Mouse (Mus musculus): Measurements from ENCODE around the gene Creg2. TPM values are rescaled to one million over a fixed set of nuclear protein-coding genes. Genes with fewer than 3 reads are reported as not detected.
"Not testable (repeated sequence)": the region's sequence is repeated elsewhere in the genome, so short reads cannot be mapped to it uniquely, and the experiment has no call there.

Creg2 gene
- polyA plus RNA-seq, 1 experiment: 0.10 TPM

DNA sequence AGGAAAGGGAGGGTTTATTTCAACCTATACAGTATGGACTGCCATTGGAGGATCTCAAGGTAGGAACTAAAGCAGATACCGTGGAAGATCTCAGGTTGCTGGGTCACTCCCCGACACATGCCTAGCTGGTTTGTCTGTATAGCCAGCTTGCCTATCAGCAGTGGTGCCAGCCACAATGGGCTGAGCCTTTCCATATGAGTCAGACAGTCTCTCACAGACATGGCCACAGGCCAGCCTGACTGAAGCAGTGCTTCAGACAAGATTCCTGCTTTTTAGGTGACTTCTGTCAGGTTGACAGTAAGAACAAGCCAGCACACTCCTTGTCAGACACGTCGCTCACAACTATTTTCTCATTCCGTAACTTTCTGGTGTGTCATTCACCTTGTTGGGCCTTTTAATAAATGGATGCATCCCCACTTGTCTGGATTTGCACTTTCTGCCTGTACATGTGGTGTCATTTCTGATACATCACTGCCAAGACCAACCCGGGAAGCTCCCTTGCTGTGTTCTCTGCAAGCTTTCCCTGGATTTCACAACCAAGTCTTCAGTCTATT, 5.8 kb upstream of the Creg2 start:
- WGBS: 77% methylated on average over 6 of the region's 6 CpGs

GRCm38 (mm10) chr1:39654901-39655300, 3.6 kb upstream of the Creg2 start:
- not testable (repeated sequence) for DNase-seq (ENCODE audit: low read depth, low spot score)
- WGBS: 85% methylated on average over 18 of the region's 18 CpGs

More for the DNA sequence above, 5.8 kb upstream of the Creg2 start:
- no peak for DNase-seq (ENCODE audit: low read depth, low spot score)

- no peak for DNase-seq (ENCODE audit: low read depth, low spot score)
- 67% methylated on average over 4 of the region's 4 CpGs for WGBS
These were observed 1.8 kb upstream of the Creg2 start for GRCm38 (mm10) chr1:39653028-39653427.

DNA sequence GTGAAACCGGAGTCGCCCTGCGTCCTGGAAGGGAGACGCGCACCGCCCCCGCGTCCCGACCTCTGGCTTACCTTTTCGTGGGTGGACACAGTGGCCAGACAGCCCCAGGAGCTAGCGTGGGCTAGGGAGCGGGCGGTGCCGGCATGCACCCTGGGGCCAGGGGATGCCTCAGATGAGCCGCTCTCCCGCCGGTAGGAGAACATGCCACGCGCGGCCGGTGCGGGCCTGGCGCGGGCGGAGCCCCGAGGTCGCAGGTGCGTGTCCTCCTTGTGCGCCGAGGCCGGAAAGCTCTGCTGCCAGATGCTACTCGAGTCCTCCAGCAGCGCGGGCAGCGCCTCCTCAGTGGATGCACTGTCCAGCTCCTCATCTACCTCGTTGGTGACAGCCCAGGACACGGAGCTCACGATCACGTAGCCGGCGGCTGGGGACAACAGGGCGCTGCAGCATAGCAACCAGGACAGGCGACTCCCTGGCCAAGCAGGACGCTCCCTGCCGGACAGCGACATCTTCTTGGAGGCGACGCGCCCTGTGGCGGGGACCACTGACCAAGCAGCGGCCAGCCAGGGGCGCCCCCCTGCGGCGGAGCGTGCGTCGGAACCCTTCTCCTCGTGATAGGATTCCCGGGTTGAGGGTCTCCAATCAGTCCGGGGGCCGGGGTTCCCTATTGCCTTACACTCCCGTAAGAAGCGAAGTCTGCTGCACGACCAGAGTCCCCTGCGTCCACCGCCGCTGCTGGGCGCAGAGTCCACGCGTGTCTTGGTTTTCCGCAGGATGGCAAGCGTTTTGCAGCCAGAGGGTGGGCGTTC, 636 bp downstream of the Creg2 start:
- DNase-seq (ENCODE audit: low read depth, low spot score): no peak
- WGBS: 2% methylated on average over 73 of the region's 73 CpGs

DNA sequence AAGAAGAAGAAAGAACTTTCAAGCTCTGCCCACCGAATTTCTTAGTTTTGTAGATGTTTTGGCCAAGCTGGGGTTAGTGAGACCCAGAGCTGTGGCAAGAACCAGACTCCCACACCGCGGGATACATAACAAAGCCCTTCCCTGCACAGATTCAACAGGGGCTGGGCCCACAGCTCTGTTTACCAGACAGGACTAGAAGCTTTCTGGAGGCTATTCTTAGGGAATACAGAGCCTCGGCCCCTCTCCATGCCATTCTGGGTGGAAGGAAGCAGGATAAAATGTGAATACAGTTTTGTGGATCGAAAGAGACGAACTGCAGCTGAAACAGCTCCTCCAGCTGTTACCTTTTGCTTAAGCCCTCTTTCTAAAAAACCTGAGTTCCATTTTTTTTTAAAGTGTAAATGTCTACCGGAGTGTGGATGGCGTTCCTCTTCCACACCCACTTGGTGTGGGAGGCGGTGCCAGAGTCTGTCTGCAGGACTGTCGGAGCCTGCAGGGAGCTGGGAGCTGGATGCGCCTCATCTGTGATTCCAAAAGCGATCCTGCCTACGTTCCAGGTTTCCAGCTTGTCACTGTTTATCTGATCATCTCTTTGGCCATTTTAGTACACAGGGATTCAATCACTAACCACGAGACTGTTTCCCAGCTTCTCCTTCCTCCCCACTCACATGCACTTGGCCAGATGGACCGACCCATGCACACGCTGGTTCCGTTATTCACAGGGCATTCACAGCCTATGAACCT, 1.4 kb downstream of the Creg2 start:
- 16% methylated on average over 17 of the region's 17 CpGs for WGBS
- DNase-seq (ENCODE audit: low read depth, low spot score): no peak

DNA sequence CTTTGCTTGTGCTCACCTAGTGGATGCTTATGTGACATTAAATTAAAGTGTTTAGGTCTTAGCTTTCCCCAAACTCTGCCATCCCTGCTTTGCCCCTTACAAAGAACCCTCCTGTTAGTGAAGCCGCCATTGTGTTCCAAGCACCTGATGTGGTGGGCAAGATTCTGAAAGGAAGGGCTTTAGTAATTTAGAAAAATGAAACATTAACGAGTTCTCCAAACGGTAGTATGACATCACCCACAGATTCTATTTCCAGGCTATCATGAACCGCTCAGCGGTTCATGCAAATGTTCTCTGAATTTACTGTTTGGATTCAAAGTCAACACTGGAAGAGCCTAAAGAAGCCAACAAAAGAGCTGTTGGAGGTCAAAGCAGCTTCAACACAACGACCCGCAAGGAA, 2.7 kb downstream of the Creg2 start:
- 74% methylated on average over 7 of the region's 7 CpGs for WGBS
- no peak for DNase-seq (ENCODE audit: low read depth, low spot score)

DNA sequence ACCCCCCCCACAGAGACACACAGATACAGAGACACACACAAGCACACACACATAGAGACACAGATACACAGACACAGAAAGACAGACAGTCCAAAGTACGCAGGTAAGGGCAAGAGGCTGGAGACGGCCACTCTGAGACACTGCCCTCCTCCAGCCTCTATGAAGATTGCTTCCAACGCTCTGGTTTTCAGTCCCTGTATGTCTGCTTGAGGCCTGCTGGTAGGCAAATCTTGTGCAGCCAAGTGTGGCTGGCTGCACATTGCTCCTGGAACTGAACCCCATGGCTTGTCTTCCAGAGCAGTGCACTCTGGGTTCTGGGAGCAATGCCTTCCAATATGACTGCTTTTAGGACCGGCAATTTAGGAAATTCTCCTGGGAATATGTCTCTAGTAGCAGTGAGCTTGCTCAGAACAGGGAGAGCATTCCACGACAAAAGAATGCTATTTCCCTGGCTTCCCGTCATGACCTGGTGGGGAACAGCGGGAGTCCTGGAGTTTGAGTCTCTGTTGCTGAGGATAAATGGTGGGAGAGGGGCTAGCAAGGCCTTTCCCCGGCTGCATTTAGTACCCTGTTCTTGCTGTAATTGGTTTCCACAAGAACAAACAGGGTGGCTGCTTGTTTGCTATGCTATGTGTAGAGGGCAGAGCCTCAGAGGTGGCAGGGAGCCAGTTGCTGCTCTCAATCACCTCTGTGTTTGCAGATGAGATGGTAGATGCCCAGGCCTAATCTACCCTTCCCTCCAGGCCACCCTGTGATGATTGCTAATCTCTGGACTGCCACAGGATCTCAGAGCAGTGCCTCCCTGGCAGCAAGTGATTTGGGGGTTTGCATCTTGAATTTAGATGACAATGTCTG, 5.1 kb downstream of the Creg2 start:
- 56% methylated on average over 8 of the region's 8 CpGs for WGBS
- no peak for DNase-seq (ENCODE audit: low read depth, low spot score)

- 41% methylated on average over 1 of the region's 1 CpGs for WGBS
- DNase-seq (ENCODE audit: low read depth, low spot score): no peak
These were observed 6.9 kb downstream of the Creg2 start for GRCm38 (mm10) chr1:39644333-39644732.

DNA sequence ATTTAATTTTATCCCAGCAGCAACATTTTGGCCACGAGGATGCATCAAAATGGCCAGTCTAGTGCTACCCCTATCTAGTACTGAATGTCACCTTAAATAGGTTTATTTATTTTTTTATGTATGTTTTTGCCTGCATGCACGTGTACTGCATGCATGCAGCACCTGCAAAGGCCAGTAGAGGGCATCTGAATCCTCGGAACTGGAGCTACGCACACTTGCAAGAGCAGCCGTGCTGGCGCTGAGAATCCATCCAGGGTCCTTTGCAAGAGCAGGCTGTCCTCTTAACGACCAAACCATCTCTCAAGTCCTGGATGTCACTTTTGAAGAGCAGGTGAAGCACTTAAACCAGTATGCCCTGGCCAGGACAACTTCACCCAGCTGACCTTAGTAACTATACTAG, 9.6 kb downstream of the Creg2 start:
- no peak for DNase-seq (ENCODE audit: low read depth, low spot score)
- 86% methylated on average over 7 of the region's 7 CpGs for WGBS

DNA sequence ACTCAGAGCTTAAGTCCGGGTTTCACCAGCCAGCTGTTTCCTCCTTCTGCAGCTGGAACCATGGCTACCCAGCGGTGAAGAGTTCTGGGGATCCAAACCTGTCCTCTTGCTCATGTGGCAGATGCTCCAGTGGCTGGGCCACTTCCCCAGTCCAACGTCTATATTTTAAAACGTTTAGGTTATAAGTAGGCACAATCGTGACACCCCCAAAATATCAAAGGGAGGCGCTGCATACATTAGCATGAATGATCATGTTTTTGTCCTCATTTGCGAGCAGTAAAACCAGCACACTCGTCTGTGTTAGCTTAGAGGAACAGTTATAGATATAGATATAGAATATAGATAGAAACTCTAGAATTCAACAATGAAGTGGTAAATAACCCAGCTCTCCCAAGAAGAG, 14.1 kb downstream of the Creg2 start:
- 50% methylated on average over 8 of the region's 8 CpGs for WGBS
- DNase-seq (ENCODE audit: low read depth, low spot score): no peak

DNA sequence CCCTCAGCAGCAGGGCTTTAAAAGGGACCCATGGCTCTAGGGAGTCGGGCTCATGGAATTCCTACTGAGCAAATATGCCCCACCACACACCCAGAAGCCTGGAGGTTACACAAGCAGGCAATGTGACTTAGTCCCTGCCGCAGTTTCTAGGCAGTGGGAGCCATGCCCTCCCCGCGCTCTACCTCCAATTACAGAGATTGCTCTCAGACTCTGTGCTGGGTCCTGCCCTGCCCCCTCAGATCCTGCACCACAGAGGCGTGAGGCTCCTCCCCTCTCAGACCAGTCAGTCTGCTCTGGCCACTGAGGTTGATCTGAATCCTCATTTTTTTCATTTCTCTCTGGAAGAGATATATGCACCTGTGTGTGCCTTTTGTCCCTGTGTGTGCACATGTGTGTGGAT, 14.6 kb downstream of the Creg2 start:
- no peak for DNase-seq (ENCODE audit: low read depth, low spot score)
- 6% methylated on average over 5 of the region's 5 CpGs for WGBS

- 38% methylated on average over 5 of the region's 5 CpGs for WGBS
- DNase-seq (ENCODE audit: low read depth, low spot score): no peak
These were observed 15.1 kb downstream of the Creg2 start for GRCm38 (mm10) chr1:39636196-39636595.

DNA sequence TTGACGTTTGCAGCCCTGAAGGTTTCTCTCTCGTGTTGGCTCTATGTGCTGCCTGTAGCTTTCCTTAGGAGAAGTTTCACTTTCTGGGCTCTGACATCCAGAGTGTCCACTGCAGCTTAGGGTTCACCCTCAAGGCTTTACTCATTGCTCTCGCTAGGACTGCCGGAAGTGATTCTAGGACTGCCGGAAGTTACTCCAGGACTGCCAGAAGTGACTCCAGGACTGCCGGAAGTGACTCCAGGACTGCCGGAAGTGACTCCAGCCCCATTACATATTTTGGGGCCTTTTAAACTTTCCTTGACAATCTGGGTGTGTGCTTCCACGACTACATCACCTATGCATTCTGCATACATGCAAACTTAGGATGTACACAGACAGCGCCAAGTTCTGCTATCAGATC, 22.7 kb downstream of the Creg2 start:
- no peak for DNase-seq (ENCODE audit: low read depth, low spot score)
- WGBS: 78% methylated on average over 9 of the region's 9 CpGs

DNA sequence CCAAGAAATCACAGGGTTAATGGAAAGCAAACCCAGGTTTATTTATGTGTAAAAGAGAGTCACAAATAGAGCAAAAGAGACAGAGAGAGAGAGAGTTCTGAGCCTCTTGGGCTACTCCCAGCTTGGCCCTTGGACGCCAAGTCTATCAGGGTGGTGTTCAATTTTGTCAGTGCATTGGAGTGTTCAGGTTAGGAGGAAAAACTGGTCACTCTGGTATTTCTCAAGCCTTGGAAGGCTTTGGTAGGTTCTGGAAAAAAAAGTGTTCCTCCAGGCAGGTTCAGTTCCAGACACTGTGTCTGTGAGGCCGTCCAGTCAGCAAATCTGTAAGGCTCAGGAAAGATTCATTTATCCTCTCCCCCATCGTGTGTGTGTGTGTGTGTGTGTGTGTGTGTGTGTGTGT, 25.8 kb downstream of the Creg2 start:
- no peak for DNase-seq (ENCODE audit: low read depth, low spot score)
- WGBS: 43% methylated on average over 3 of the region's 3 CpGs

- 22% methylated on average over 1 of the region's 1 CpGs for WGBS
- no peak for DNase-seq (ENCODE audit: low read depth, low spot score)
These were observed 27.5 kb downstream of the Creg2 start for GRCm38 (mm10) chr1:39623729-39624128.

DNA sequence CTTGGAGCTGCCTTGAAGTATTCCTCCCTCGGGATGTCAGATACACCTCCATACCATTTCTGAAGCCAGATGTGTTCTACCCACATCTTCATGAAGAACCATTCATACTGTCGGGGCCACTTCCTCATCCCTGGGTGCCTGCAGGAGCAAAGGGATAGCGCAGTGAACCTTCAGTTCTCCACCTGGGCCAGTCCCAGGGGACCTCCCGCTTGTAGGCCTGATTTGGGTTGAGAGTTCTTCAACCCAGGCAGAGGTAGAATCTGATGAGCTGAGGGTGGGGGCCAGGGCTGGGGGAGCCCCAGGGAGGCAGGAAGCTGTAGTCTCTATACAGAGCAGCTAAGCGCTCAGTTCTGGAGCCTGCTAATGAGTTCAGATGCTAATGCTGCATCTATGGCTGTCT, 28.2 kb downstream of the Creg2 start:
- no peak for DNase-seq (ENCODE audit: low read depth, low spot score)
- WGBS: 88% methylated on average over 5 of the region's 5 CpGs

- WGBS: 16% methylated on average over 8 of the region's 8 CpGs
- DNase-seq (ENCODE audit: low read depth, low spot score): no peak
These were observed 32.8 kb downstream of the Creg2 start for GRCm38 (mm10) chr1:39618524-39618923.

DNA sequence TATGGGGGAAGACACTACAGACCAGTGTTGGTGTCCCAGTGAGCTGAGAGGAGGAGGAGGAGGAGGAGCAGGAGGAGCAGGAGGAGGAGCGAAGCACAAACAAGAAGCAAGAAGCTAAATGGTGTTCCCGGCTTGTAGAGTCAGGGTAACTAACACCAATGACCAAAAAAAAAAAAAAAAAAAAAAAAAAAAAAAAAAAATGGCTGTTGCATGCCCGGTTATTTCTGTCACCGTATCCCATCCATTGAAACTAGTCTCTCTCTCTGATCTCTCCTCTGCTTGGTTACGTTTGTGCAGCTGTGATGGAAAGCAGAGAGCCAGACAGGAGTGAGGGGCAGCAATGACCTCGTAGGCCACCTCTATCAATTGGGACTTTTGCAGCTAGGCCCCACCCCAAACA, 35.7 kb downstream of the Creg2 start:
- WGBS: 69% methylated on average over 6 of the region's 6 CpGs
- no peak for DNase-seq (ENCODE audit: low read depth, low spot score)

GRCm38 (mm10) chr1:39614462-39615279, 36.6 kb downstream of the Creg2 start:
- WGBS: 15% methylated on average over 11 of the region's 11 CpGs
- no peak for DNase-seq (ENCODE audit: low read depth, low spot score)
